Mouse (Mus musculus) MEL (cell line): ENCODE data around the gene Pacsin2. TPM values are rescaled to one million over a fixed set of nuclear protein-coding genes. Genes with fewer than 3 reads are reported as not detected.

Source experiments
- DNase-seq: peaks from one replicate; pipeline ENCODE4 v3.0.0; 2011; ENCODE audit warnings: low read depth, low spot score
- H3K27ac ChIP-seq: 2 replicates; pipeline ENCODE4 v1.5.1; 2012; ENCODE audit warnings: low read depth, mild to moderate bottlenecking, control low read depth, low read length, moderate library complexity; ENCODE audit not compliant: control insufficient read depth
- H3K27me3 ChIP-seq, 2 experiments: fragments of 150-350 bp in 1 of 2; sonication (generic) in 1 of 2; 2 replicates each; pipeline ENCODE4 v1.6.1; 2012; ENCODE audit warnings: low read length in 2 of 2, mild to moderate bottlenecking in 2 of 2, improper control_type of control experiment in 1 of 2, moderate library complexity in 1 of 2; ENCODE audit not compliant: insufficient read depth in 2 of 2, control insufficient read depth in 1 of 2
- H3K36me3 ChIP-seq, 2 experiments: 2 replicates each; pipeline ENCODE4 v1.6.1; 2012 to 2014; ENCODE audit warnings: low read length in 2 of 2, improper control_type of control experiment in 1 of 2, inconsistent platforms in 1 of 2, mild to moderate bottlenecking in 1 of 2; ENCODE audit not compliant: insufficient read depth in 2 of 2, control insufficient read depth in 1 of 2
- H3K4me1 ChIP-seq, 2 experiments: fragments of 150-350 bp in 1 of 2; sonication (generic) in 1 of 2; 2 replicates each; pipeline ENCODE4 v1.6.1; 2012; ENCODE audit warnings: low read length in 2 of 2, improper control_type of control experiment in 1 of 2, mild to moderate bottlenecking in 1 of 2; ENCODE audit not compliant: insufficient read depth in 2 of 2, control insufficient read depth in 1 of 2
- H3K4me3 ChIP-seq, 2 experiments: fragments of 150-350 bp in 1 of 2; sonication (generic) in 1 of 2; 2 replicates each; pipeline ENCODE4 v1.5.1; 2012; ENCODE audit warnings: low read depth in 2 of 2, low read length in 2 of 2, mild to moderate bottlenecking in 2 of 2, moderate library complexity in 2 of 2, control low read depth in 1 of 2, improper control_type of control experiment in 1 of 2; ENCODE audit not compliant: control insufficient read depth in 1 of 2, insufficient read depth in 1 of 2
- H3K79me2 ChIP-seq: 2 replicates; pipeline ENCODE4 v1.6.1; 2012; ENCODE audit warnings: mild to moderate bottlenecking, low read length, moderate library complexity; ENCODE audit not compliant: control insufficient read depth, poor library complexity, insufficient read depth
- H3K9ac ChIP-seq: 2 replicates; pipeline ENCODE4 v1.6.1; 2012; ENCODE audit warnings: low read depth, mild to moderate bottlenecking, control low read depth, low read length, moderate library complexity; ENCODE audit not compliant: control insufficient read depth, poor library complexity, severe bottlenecking
- H3K9me3 ChIP-seq: fragments of 150-350 bp; sonication (generic); replicated peaks from 2 replicates; pipeline ENCODE4 v1.6.1; 2012; ENCODE audit warnings: mild to moderate bottlenecking, low read length, improper control_type of control experiment, moderate library complexity; ENCODE audit not compliant: insufficient read depth
- BHLHE40 ChIP-seq: IDR thresholded peaks from 2 replicates; pipeline ENCODE4 v1.6.1; 2012; ENCODE audit warnings: low read depth, mild to moderate bottlenecking, inconsistent platforms, low read length, improper control_type of control experiment, borderline replicate concordance
- CHD2 ChIP-seq: IDR thresholded peaks from 2 replicates; pipeline ENCODE4 v1.6.1; 2011; ENCODE audit warnings: low read length, improper control_type of control experiment
- CTCF ChIP-seq, 3 experiments: IDR thresholded peaks in 2 of 3; conservative IDR thresholded peaks in 1 of 3; 2 replicates each; pipeline ENCODE4 v1.5.1; 2011 to 2012; ENCODE audit warnings: low read length in 3 of 3, low read depth in 2 of 3, mild to moderate bottlenecking in 2 of 3, improper control_type of control experiment in 1 of 3, inconsistent platforms in 1 of 3, mixed read lengths in 1 of 3, moderate library complexity in 1 of 3; ENCODE audit not compliant: control insufficient read depth in 1 of 3, insufficient read depth in 1 of 3, poor library complexity in 1 of 3, severe bottlenecking in 1 of 3
- E2F4 ChIP-seq: IDR thresholded peaks from 2 replicates; pipeline ENCODE4 v1.6.1; 2011; ENCODE audit warnings: low read depth, low read length, improper control_type of control experiment, borderline replicate concordance
- ELF1 ChIP-seq: IDR thresholded peaks from 2 replicates; pipeline ENCODE4 v1.6.1; 2014; ENCODE audit warnings: low read depth, mild to moderate bottlenecking, inconsistent platforms, low read length, improper control_type of control experiment, moderate library complexity
- EP300 ChIP-seq, 2 experiments: IDR thresholded peaks; 2 replicates each; pipeline ENCODE4 v1.6.1; 2011; ENCODE audit warnings: improper control_type of control experiment in 2 of 2, low read length in 2 of 2, low read depth in 1 of 2, mild to moderate bottlenecking in 1 of 2
- ETS1 ChIP-seq: IDR thresholded peaks from 2 replicates; pipeline ENCODE4 v1.6.1; 2012; ENCODE audit warnings: low read depth, mild to moderate bottlenecking, inconsistent platforms, low read length, improper control_type of control experiment, moderate library complexity
- GABPA ChIP-seq: IDR thresholded peaks from 2 replicates; pipeline ENCODE4 v1.6.1; 2012; ENCODE audit warnings: low read depth, mild to moderate bottlenecking, inconsistent platforms, low read length, improper control_type of control experiment, moderate library complexity
- GATA1 ChIP-seq: IDR thresholded peaks from 2 replicates; pipeline ENCODE4 v1.6.1; 2011; ENCODE audit warnings: low read depth, low read length, improper control_type of control experiment
- HCFC1 ChIP-seq: IDR thresholded peaks from 2 replicates; pipeline ENCODE4 v1.6.1; 2012; ENCODE audit warnings: low read depth, mild to moderate bottlenecking, inconsistent platforms, low read length, improper control_type of control experiment, moderate library complexity
- KAT2A ChIP-seq: conservative IDR thresholded peaks from 2 replicates; pipeline ENCODE4 v1.6.1; 2012; ENCODE audit warnings: low read depth, low read length, improper control_type of control experiment, inconsistent platforms
- MAFK ChIP-seq: IDR thresholded peaks from 2 replicates; pipeline ENCODE4 v1.6.1; 2011; ENCODE audit warnings: low read depth, mild to moderate bottlenecking, low read length, improper control_type of control experiment, borderline replicate concordance
- MAZ ChIP-seq: IDR thresholded peaks from 2 replicates; pipeline ENCODE4 v1.6.1; 2012; ENCODE audit warnings: low read depth, mild to moderate bottlenecking, inconsistent platforms, low read length, improper control_type of control experiment
- MEF2A ChIP-seq: IDR thresholded peaks from 2 replicates; pipeline ENCODE4 v1.6.1; 2014; ENCODE audit warnings: low read depth, mild to moderate bottlenecking, inconsistent platforms, low read length, improper control_type of control experiment; ENCODE audit not compliant: poor library complexity, insufficient replicate concordance, severe bottlenecking; ENCODE audit errors: extremely low read depth
- MXI1 ChIP-seq: IDR thresholded peaks from 2 replicates; pipeline ENCODE4 v1.6.1; 2011; ENCODE audit warnings: mild to moderate bottlenecking, low read depth, low read length, improper control_type of control experiment
- MYB ChIP-seq: IDR thresholded peaks from 2 replicates; pipeline ENCODE4 v1.6.1; 2011; ENCODE audit warnings: mild to moderate bottlenecking, low read depth, low read length, improper control_type of control experiment
- MYC ChIP-seq: IDR thresholded peaks from 2 replicates; pipeline ENCODE4 v1.6.1; 2011; ENCODE audit warnings: low read depth, mild to moderate bottlenecking, low read length, improper control_type of control experiment, moderate library complexity
- NRF1 ChIP-seq: IDR thresholded peaks from 2 replicates; pipeline ENCODE4 v1.6.1; 2014; ENCODE audit warnings: low read depth, mild to moderate bottlenecking, inconsistent platforms, low read length, improper control_type of control experiment, moderate library complexity; ENCODE audit not compliant: poor library complexity, insufficient read depth, severe bottlenecking
- POLR2A ChIP-seq, 2 experiments: IDR thresholded peaks; 2 replicates each; pipeline ENCODE4 v1.6.1; 2011 to 2012; ENCODE audit warnings: low read length in 2 of 2, mild to moderate bottlenecking in 2 of 2, control low read depth in 1 of 2, improper control_type of control experiment in 1 of 2, low read depth in 1 of 2, moderate library complexity in 1 of 2; ENCODE audit not compliant: control insufficient read depth in 1 of 2, insufficient read depth in 1 of 2, poor library complexity in 1 of 2
- POLR2AphosphoS5 ChIP-seq: IDR thresholded peaks from 2 replicates; pipeline ENCODE4 v1.6.1; 2012; ENCODE audit warnings: low read depth, borderline replicate concordance, mild to moderate bottlenecking, inconsistent platforms, low read length, moderate library complexity, mixed read lengths
- RAD21 ChIP-seq: IDR thresholded peaks from 2 replicates; pipeline ENCODE4 v1.6.1; 2011; ENCODE audit warnings: mild to moderate bottlenecking, low read depth, low read length, improper control_type of control experiment
- RCOR1 ChIP-seq: IDR thresholded peaks from 2 replicates; pipeline ENCODE4 v1.6.1; 2012; ENCODE audit warnings: low read depth, mild to moderate bottlenecking, inconsistent platforms, low read length, improper control_type of control experiment
- SIN3A ChIP-seq: IDR thresholded peaks from 2 replicates; pipeline ENCODE4 v1.6.1; 2012; ENCODE audit warnings: low read length, improper control_type of control experiment, inconsistent platforms
- SMC3 ChIP-seq: IDR thresholded peaks from 2 replicates; pipeline ENCODE4 v1.6.1; 2011; ENCODE audit warnings: low read depth, low read length, improper control_type of control experiment
- TCF12 ChIP-seq: IDR thresholded peaks from 2 replicates; pipeline ENCODE4 v1.6.1; 2014; ENCODE audit warnings: low read depth, mild to moderate bottlenecking, inconsistent platforms, low read length, improper control_type of control experiment, moderate library complexity
- USF1 ChIP-seq: IDR thresholded peaks from 2 replicates; pipeline ENCODE4 v1.6.1; 2014; ENCODE audit warnings: low read depth, mild to moderate bottlenecking, inconsistent platforms, low read length, improper control_type of control experiment, moderate library complexity
- USF2 ChIP-seq, 2 experiments: IDR thresholded peaks; 2 replicates each; pipeline ENCODE4 v1.6.1; 2011 to 2012; ENCODE audit warnings: improper control_type of control experiment in 2 of 2, low read length in 2 of 2, borderline replicate concordance in 1 of 2, inconsistent platforms in 1 of 2, low read depth in 1 of 2, mild to moderate bottlenecking in 1 of 2; ENCODE audit not compliant: insufficient read depth in 1 of 2
- ZC3H11A ChIP-seq: IDR thresholded peaks from 2 replicates; pipeline ENCODE4 v1.6.1; 2012; ENCODE audit warnings: low read depth, mild to moderate bottlenecking, inconsistent platforms, low read length, improper control_type of control experiment
- ZKSCAN1 ChIP-seq: IDR thresholded peaks from 2 replicates; pipeline ENCODE4 v1.6.1; 2012; ENCODE audit warnings: low read depth, mild to moderate bottlenecking, inconsistent platforms, low read length, improper control_type of control experiment, moderate library complexity
- ZMIZ1 ChIP-seq: IDR thresholded peaks from 2 replicates; pipeline ENCODE4 v1.6.1; 2012; ENCODE audit warnings: low read depth, mild to moderate bottlenecking, inconsistent platforms, low read length, improper control_type of control experiment, moderate library complexity
- ZNF384 ChIP-seq: IDR thresholded peaks from 2 replicates; pipeline ENCODE4 v1.6.1; 2012; ENCODE audit warnings: low read depth, mild to moderate bottlenecking, inconsistent platforms, low read length, improper control_type of control experiment
- polyA plus RNA-seq, 2 experiments: library from polyadenylated mRNA; stranded (reverse) in 1 of 2; unstranded in 1 of 2; fragments of >175 nt in 1 of 2; fragments of >200 nt in 1 of 2; gene quantifications; 2 replicates each; pipeline versions ENCODE4 v1.2.1 to v1.2.4; 2012; ENCODE audit warnings: low replicate concordance in 2 of 2, low read depth in 1 of 2; ENCODE audit not compliant: insufficient read length in 2 of 2, insufficient read depth in 1 of 2, missing spikeins in 1 of 2
- total RNA-seq: library from RNA; depleted of rRNA; stranded (reverse); fragments of 300-350 nt; gene quantifications from 2 replicates; pipeline ENCODE4 v1.2.3, GENCODE M21; 2012

The Pacsin2 gene
- total and polyA plus RNA-seq, 3 experiments, result 58.7 to 425 (median 103) TPM

- DNase-seq, result no peak
- peak overlapping the region; percentile 3 for H3K9ac ChIP-seq
- H3K4me1 ChIP-seq, result peaks cover 5 to 30% of the 10 kb centered on the region in 2 experiments
- TF ChIP-seq ZC3H11A (no peak), SMC3 (peak; percentile 30), ELF1 (no peak), POLR2AphosphoS5 (no peak), E2F4 (no peak), EP300 (IDR thresholded peaks at IDR 0.05; ENCODE audit: low read depth in 1 of 2, low read length in 2 of 2) (no peak), SIN3A (peak; percentile 35; the same call in 1 of the 2 replicates), CHD2 (no peak), MAFK (no peak), RCOR1 (no peak), USF1 (no peak; the same call in 1 of the 2 replicates), CTCF (IDR thresholded peaks at IDR 0.05 in 2 of 3, conservative IDR thresholded peaks at IDR 0.05 in 1 of 3; ENCODE audit: control insufficient read depth in 1 of 3, insufficient read depth in 1 of 3, low read depth in 2 of 3, low read length in 3 of 3, poor library complexity in 1 of 3, severe bottlenecking in 1 of 3) (peak; percentile 45 to 56 (median 55)), GABPA (no peak), MAZ (no peak), USF2 (IDR thresholded peaks at IDR 0.05; ENCODE audit: borderline replicate concordance in 1 of 2, insufficient read depth in 1 of 2, low read depth in 1 of 2, low read length in 2 of 2) (no peak), TCF12 (no peak), HCFC1 (no peak), MYB (no peak), KAT2A (no peak), RAD21 (no peak; the same call in 1 of the 2 replicates), ZMIZ1 (no peak), NRF1 (no peak), MYC (peak; percentile 77; the same call in 1 of the 2 replicates), GATA1 (peak; percentile 3; the same call in 1 of the 2 replicates), MXI1 (no peak), ZNF384 (peak; percentile 87), BHLHE40 (no peak), POLR2A (IDR thresholded peaks at IDR 0.05; ENCODE audit: control insufficient read depth in 1 of 2, insufficient read depth in 1 of 2, low read depth in 1 of 2, low read length in 2 of 2, poor library complexity in 1 of 2) (no peak), MEF2A (no peak), ETS1 (no peak), ZKSCAN1 (no peak)
- peak overlapping the region; percentile 33 to 38 for H3K4me3 ChIP-seq
- H3K36me3 ChIP-seq, result peaks cover 0 to 27% of the 10 kb centered on the region in 2 experiments; a peak in 2 of 4 replicates
- H3K9me3 ChIP-seq, result no peaks in the 10 kb centered on the region
- H3K79me2 ChIP-seq, result peaks cover 34% of the 10 kb centered on the region
- no peaks in the 10 kb centered on the region for H3K27me3 ChIP-seq
- H3K27ac ChIP-seq, result peak overlapping the region; percentile 49
Observed at GRCm38 (mm10) chr15:83464905-83465650, 672 bp upstream of the Pacsin2 start.
